Mouse (Mus musculus) kidney, embryonic 14.5 days (tissue): ENCODE results near the gene Aplp2. TPM values are rescaled to one million over a fixed set of nuclear protein-coding genes. Genes with fewer than 3 reads are reported as not detected.
A peak's percentile ranks its signal among the peaks of the same experiment; 100 is the strongest.

Experiments
- ATAC-seq: fragments of 200-750 bp; cut with Nextera tagmentation; 2 replicates; pipeline ENCODE4 v1.8.0; 2017; ENCODE audit warnings: moderate number of reproducible peaks, mild to moderate bottlenecking, moderate TSS enrichment, moderate library complexity; ENCODE audit not compliant: low FRiP score, low TSS enrichment
- H3K27ac ChIP-seq: fragments of 300-500 bp; sonication (generic); 2 replicates; pipeline ENCODE4 v1.5.1; 2014; ENCODE audit warnings: low read depth, mild to moderate bottlenecking, low read length, moderate library complexity, mixed read lengths
- H3K27me3 ChIP-seq: fragments of 300-500 bp; sonication (generic); 2 replicates; pipeline ENCODE4 v1.6.1; 2014; ENCODE audit warnings: mild to moderate bottlenecking, low read length; ENCODE audit not compliant: control insufficient read depth, insufficient read depth
- H3K36me3 ChIP-seq: fragments of 300-500 bp; sonication (generic); 2 replicates; pipeline ENCODE4 v1.6.1; 2014; ENCODE audit warnings: low read length, mixed read lengths; ENCODE audit not compliant: control insufficient read depth, insufficient read depth
- H3K4me1 ChIP-seq: fragments of 300-500 bp; sonication (generic); 2 replicates; pipeline ENCODE4 v1.6.1; 2014; ENCODE audit warnings: low read length, mixed read lengths; ENCODE audit not compliant: control insufficient read depth, insufficient read depth
- H3K4me2 ChIP-seq: fragments of 300-500 bp; sonication (generic); replicated peaks from 2 replicates; pipeline ENCODE4 v1.6.1; 2014; ENCODE audit warnings: low read depth, mild to moderate bottlenecking, low read length
- H3K4me3 ChIP-seq: fragments of 300-500 bp; sonication (generic); 2 replicates; pipeline ENCODE4 v1.5.1; 2014; ENCODE audit warnings: mild to moderate bottlenecking, low read length
- H3K9ac ChIP-seq: fragments of 300-500 bp; sonication (generic); 2 replicates; pipeline ENCODE4 v1.6.1; 2014; ENCODE audit warnings: low read depth, mild to moderate bottlenecking, low read length, moderate library complexity
- H3K9me3 ChIP-seq: fragments of 300-500 bp; sonication (generic); 2 replicates; pipeline ENCODE4 v1.6.1; 2016; ENCODE audit warnings: low read length; ENCODE audit not compliant: control insufficient read depth
- WGBS: fragments of 180-500 bp; shearing (Covaris S2); extraction: QIAGEN DNeasy Blood & Tissue Kit; methylation state at CpG from one replicate; pipeline ENCODE4 v1.1.7; 2014; 5-methylcytosine and 5-hydroxymethylcytosine counted together
- polyA plus RNA-seq: library from polyadenylated mRNA; unstranded; fragments of >200 nt; fragmentation: Nextera tagmentation; extraction: Ambion mirVana; gene quantifications from 2 replicates; pipeline ENCODE4 v1.2.1, GENCODE M21; 2014

The Aplp2 gene
- 179 and 315 TPM in 2 replicates for polyA plus RNA-seq

DNA sequence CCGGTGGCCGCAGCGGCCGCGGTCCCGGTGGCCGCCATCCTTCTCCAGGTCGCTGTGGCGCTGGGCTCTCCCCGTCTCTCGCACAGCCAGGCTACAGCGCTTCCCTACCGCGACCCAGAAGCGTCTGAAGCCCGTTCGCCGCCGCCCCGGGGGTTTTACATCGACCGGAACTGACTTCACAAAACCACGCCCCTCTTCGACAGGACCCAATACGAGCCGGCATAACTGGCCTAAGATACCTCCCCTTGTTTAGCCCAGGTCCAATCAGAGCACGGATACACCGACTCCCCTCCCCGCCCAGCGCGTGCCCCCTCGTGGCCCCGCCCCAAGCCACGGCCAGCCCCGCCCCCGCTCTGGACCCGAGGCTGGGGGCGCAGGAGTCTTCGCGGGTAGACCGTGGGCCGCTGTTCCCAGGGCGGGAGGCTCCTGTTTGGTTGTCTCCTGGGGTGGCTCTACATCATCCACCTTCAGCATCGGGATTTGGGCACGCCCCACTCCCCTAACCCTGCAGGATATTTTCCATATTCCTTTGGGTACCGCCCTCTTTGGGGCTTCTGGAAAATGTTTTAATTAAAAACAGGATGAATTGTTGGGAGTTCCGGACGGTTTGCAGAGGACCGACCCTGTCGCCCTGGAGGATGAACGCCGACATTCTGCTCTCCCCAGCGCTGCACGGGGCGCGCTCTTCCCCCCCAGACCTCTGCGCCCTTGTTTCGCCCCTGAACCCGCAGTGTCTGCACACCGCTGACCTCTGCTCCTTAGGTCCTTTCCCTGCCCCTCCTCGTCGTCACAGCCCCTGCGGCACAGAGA, at the start of gene Aplp2:
Gene Aplp2 (minus strand): TSS at position 126 of the 810 bp plus-strand sequence.
- Histone ChIP-seq H3K27ac (peak within 1 kb of the TSS; percentile 89), H3K36me3 (no peaks in the 10 kb centered on the region; the same call in 1 of the 2 replicates), H3K4me3 (peak within 1 kb of the TSS; percentile 98), H3K4me2 (peak within 1 kb of the TSS; percentile 89), H3K9me3 (no peaks in the 10 kb centered on the region), H3K9ac (peak within 1 kb of the TSS; percentile 90), H3K27me3 (no peaks in the 10 kb centered on the region), H3K4me1 (peaks cover 7% of the 10 kb centered on the region; the same call in 1 of the 2 replicates)
- WGBS = under 1% methylated on average over 60 of the region's 63 CpGs
- peak; percentile 99 for ATAC-seq

GRCm38 (mm10) chr9:31260219-31260618, 48.6 kb upstream of the Aplp2 start:
- 83% methylated on average over 4 of the region's 4 CpGs for WGBS
- H3K27me3 ChIP-seq = no peaks in the 10 kb centered on the region
- H3K4me2 ChIP-seq = no peak overlapping the region
- no peak overlapping the region for H3K4me3 ChIP-seq
- H3K9me3 ChIP-seq = no peaks in the 10 kb centered on the region
- H3K4me1 ChIP-seq = 0 out of 2 replicates have a peak, but pooled peaks cover 5% of the 10 kb centered on the region
- H3K27ac ChIP-seq = no peak overlapping the region
- no peaks in the 10 kb centered on the region for H3K36me3 ChIP-seq
- ATAC-seq = no peak
- no peak overlapping the region for H3K9ac ChIP-seq

DNA sequence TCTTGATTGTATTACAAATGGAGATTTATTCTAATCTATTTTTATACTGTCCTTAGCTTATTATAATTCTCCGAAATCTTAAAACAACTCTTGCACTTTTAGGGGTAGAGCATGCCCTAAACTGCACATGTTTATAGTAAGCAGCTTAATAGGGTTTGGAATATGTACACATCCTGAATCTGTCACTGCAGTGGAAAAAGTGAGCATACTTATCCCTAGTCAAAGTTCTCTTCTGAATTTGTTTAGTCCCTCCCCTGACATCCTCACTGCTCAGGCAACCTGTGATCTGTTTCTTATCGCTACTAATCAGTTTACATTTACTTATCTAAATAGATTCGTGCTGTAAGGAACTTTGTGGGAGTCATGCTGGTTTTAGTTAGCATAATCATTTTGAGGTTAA, 46.6 kb upstream of the Aplp2 start:
- no peak overlapping the region for H3K9ac ChIP-seq
- WGBS = 84% methylated on average over 3 of the region's 3 CpGs
- ATAC-seq = no peak

GRCm38 (mm10) chr9:31255953-31256352, 44.3 kb upstream of the Aplp2 start:
- Histone ChIP-seq H3K4me3 (no peak overlapping the region), H3K27me3 (no peaks in the 10 kb centered on the region), H3K4me2 (no peak overlapping the region), H3K9me3 (no peaks in the 10 kb centered on the region), H3K4me1 (no peaks in the 10 kb centered on the region), H3K36me3 (no peaks in the 10 kb centered on the region), H3K9ac (no peak overlapping the region), H3K27ac (no peak overlapping the region)
- WGBS = 91% methylated on average over 7 of the region's 7 CpGs
- no peak for ATAC-seq

More for the DNA sequence above, 46.6 kb upstream of the Aplp2 start:
- no peaks in the 10 kb centered on the region for H3K36me3 ChIP-seq
- no peak overlapping the region for H3K27ac ChIP-seq
- no peaks in the 10 kb centered on the region for H3K9me3 ChIP-seq
- 0 out of 2 replicates have a peak, but pooled peaks cover 5% of the 10 kb centered on the region for H3K4me1 ChIP-seq
- H3K27me3 ChIP-seq = no peaks in the 10 kb centered on the region
- no peak overlapping the region for H3K4me3 ChIP-seq
- H3K4me2 ChIP-seq = no peak overlapping the region

GRCm38 (mm10) chr9:31254697-31255004, 43.0 kb upstream of the Aplp2 start:
- Histone ChIP-seq H3K27me3 (no peaks in the 10 kb centered on the region), H3K9ac (no peak overlapping the region), H3K4me1 (no peaks in the 10 kb centered on the region), H3K27ac (no peak overlapping the region), H3K9me3 (no peaks in the 10 kb centered on the region), H3K4me2 (no peak overlapping the region), H3K36me3 (no peaks in the 10 kb centered on the region), H3K4me3 (no peak overlapping the region)
- 93% methylated on average over 7 of the region's 7 CpGs for WGBS
- no peak for ATAC-seq

GRCm38 (mm10) chr9:31253866-31254696, 42.5 kb upstream of the Aplp2 start:
- no peak for ATAC-seq
- H3K4me3 ChIP-seq = no peak overlapping the region
- no peak overlapping the region; the same call in 1 of the 2 replicates for H3K4me2 ChIP-seq
- no peaks in the 10 kb centered on the region for H3K4me1 ChIP-seq
- H3K27me3 ChIP-seq = no peaks in the 10 kb centered on the region
- H3K9ac ChIP-seq = no peak overlapping the region
- 68% methylated on average over 11 of the region's 11 CpGs for WGBS
- no peaks in the 10 kb centered on the region for H3K9me3 ChIP-seq
- no peaks in the 10 kb centered on the region for H3K36me3 ChIP-seq
- H3K27ac ChIP-seq = peak overlapping the region; percentile 47; the same call in 1 of the 2 replicates

DNA sequence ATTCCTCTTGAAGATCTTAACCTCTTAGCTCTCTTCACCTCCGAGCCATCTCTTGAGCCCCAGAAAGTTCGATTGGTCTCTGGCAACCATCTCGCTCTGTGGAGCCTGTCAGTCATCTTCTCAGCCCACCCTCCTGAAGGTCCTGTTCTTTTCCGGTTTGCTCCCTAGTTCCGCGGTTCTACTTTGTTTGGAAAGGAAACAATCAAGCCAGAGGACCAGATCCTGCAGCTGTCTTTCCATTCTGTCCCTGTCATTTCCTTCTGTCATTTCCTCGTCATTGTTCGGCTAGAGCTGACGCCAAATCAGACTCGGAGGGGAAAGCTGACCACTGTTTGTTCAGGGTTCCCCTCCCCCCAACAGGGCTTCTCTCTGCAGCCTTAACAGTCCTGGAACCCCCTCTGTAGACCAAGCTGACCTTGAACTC, 41.7 kb upstream of the Aplp2 start:
- WGBS = 47% methylated on average over 10 of the region's 10 CpGs
- no peak overlapping the region; the same call in 1 of the 2 replicates for H3K4me2 ChIP-seq
- no peaks in the 10 kb centered on the region for H3K9me3 ChIP-seq
- no peak overlapping the region; the same call in 1 of the 2 replicates for H3K9ac ChIP-seq
- ATAC-seq = peak; percentile 55; the same call in 1 of the 2 replicates
- H3K27me3 ChIP-seq = no peaks in the 10 kb centered on the region
- peak overlapping the region; percentile 47; the same call in 1 of the 2 replicates for H3K27ac ChIP-seq
- H3K36me3 ChIP-seq = no peaks in the 10 kb centered on the region
- no peak overlapping the region for H3K4me3 ChIP-seq
- no peaks in the 10 kb centered on the region for H3K4me1 ChIP-seq

- ATAC-seq = no peak
- no peaks in the 10 kb centered on the region for H3K4me1 ChIP-seq
- H3K9me3 ChIP-seq = no peaks in the 10 kb centered on the region
- no peak overlapping the region for H3K9ac ChIP-seq
- H3K27me3 ChIP-seq = no peaks in the 10 kb centered on the region
- H3K27ac ChIP-seq = no peak overlapping the region
- H3K36me3 ChIP-seq = no peaks in the 10 kb centered on the region
- H3K4me3 ChIP-seq = no peak overlapping the region
- WGBS = 76% methylated on average over 10 of the region's 10 CpGs
- H3K4me2 ChIP-seq = no peak overlapping the region
Observed at GRCm38 (mm10) chr9:31252182-31252799, 40.7 kb upstream of the Aplp2 start.
